Mouse (Mus musculus): ENCODE data around the gene Defa26.
"Not testable (repeated sequence)": the region's sequence is repeated elsewhere in the genome, so short reads cannot be mapped to it uniquely, and the experiment has no call there.

Gene Defa26

DNA sequence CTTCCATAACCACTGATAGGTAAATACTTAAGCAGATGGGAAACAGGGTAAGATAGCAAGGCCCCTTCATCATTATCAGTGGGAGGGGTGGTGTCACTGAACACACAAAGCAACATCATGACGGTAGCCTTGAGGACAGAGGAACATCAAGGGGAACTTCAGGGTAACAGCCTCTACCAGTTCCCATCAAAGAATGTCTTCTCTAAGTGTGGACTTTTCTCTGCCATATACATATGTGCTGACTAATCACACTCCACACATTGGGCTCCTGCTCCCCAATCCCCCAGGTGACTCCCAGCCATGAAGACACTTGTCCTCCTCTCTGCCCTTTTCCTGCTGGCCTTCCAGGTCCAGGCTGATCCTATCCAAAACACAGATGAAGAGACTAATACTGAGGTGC, at the start of gene Defa26:
TSS of gene Defa26 (plus strand) at position 301 of the 400 bp plus-strand sequence.
- not testable (repeated sequence) for DNase-seq (ENCODE audit: low read depth)

- not testable (repeated sequence) for DNase-seq (ENCODE audit: low read depth)
Observed at GRCm38 (mm10) chr8:21582706-21583105, 35.3 kb upstream of the Defa26 start, which contains the start of gene Defa28. TSS of gene Defa28 (plus strand) at chr8:21583006.

DNA sequence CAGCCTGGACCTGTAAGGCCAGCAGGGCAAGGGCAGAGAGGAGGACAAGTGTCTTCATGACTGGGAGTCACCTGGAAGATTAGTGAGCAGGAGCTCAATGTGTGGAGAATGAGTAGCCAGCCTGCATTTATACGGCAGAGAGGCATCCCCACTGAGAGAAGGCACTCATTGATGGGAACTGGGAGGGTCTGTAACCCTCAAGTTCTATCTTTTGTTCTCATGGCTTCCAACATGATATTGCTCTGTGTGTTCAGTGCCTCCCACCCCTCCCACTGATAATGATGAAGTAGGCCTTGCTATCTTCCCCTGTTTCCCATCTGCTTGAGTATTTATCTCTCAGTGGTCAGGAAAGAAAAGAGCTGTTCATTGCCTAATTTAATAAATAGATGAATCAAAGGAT, 23.6 kb upstream of the Defa26 start, which contains the start of gene Gm7861:
TSS of gene Gm7861 (minus strand) at position 101 of the 400 bp plus-strand sequence.
- DNase-seq (ENCODE audit: low read depth): not testable (repeated sequence)

- not testable (repeated sequence) for DNase-seq (ENCODE audit: low read depth)
Observed at GRCm38 (mm10) chr8:21655480-21655879, 37.5 kb downstream of the Defa26 start, which contains the start of gene Defa17. TSS of gene Defa17 (plus strand) at chr8:21655780.

DNA sequence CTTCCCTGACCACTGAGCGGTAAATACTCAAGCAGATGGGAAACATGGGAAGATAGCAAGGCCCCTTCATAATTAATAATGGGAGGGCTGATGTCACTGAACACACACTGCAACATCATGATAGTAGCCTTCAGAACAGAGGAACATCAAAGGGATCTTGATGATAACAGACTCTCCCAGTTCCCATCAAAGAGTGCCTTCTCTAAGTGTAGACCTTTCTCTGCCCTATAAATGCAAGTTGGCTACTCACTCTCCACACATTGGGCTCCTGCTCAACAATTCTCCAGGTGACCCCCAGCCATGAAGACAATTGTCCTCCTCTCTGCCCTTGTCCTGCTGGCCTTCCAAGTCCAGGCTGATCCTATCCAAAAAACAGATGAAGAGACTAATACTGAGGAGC, 47.5 kb downstream of the Defa26 start, which contains the start of gene Defa34:
TSS of gene Defa34 (plus strand) at position 301 of the 400 bp plus-strand sequence.
- DNase-seq (ENCODE audit: low read depth): not testable (repeated sequence)
